Mouse (Mus musculus) heart, adult 11 months (tissue): ENCODE measurements around the gene Slc9a8.

Experiments
- DNase-seq: peaks from one replicate; pipeline ENCODE4 v3.0.0; 2022

Gene Slc9a8

DNA sequence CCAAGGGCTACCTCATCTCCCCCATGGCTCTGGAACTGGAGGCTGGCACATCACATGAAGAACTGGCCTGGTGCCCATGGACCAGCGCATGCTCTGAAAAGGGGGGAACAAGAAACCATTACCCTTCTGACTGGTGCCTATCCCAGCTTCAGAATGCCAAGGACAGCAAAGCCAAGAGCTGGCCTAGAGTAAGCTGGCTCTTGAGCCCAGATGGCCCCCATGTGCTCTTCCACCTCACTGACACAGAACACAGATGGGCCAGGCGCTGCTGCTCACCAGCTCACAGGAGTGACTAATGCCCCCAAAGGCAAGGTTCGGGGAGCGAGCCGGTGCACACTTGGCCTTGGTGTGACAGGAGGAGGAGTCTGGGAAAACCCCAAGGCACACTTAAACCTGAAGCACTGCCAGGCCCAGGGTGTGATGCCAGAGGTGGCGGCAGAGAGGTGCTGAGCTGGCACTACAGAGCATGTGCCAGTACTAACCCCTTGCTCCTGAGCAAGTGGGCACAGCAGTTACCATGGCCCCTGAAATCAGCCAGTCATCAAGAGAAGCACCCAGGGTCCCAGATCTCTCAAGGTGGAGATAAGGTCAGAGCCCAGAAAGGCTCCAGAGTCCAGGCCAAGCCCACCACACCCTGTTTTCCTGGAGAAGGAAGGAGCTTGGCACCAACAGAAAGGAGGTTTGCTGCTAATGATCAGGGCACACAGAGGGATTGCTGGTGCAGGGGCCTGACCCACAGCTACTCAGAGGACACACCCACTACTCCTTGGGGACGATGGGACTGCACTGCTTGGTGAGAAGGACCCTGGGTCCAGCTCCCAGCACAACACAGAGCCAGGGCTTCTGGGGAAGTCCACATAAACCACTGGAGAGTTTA, 64.2 kb downstream of the Slc9a8 start:
- peak; percentile 96 for DNase-seq

DNA sequence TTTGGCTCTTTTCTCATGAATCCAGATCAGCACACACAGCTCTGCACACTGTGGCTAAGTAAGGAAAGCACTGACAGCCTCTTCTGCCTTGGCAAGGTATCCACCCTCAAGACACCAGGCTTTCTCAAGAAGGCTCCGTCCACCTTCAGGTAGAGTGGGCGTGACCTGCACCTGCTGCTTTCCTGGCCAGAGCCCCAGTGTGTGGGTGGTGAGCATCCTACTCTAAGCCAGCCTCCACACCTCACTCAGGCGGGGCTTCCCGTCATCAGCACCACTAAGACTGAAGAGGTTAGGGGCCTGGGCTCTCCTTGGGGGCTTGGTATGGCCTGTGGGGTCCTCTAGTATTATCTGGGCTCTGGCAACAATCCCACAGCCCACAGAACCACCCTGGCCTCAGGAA, 65.1 kb downstream of the Slc9a8 start:
- peak; percentile 92 for DNase-seq

DNA sequence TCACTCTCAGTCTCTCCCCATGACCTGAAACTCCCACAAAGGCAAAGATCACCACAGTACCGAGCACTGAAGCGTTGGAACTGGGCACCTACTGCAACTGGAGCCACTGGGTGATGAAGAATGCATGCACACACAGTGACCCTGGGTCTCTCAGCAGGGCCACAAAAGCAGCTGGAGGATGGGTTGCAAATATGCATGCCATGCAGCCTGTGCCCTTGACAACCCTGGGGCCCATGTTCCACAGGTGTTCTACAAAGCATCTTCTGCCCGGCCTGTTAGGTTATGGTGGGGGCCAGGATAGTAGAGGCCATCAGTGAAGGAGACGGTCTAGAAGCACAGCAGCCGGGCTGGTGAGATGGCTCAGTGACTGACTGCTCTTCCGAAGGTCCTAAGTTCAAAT, 66.0 kb downstream of the Slc9a8 start:
- DNase-seq: peak; percentile 85

DNA sequence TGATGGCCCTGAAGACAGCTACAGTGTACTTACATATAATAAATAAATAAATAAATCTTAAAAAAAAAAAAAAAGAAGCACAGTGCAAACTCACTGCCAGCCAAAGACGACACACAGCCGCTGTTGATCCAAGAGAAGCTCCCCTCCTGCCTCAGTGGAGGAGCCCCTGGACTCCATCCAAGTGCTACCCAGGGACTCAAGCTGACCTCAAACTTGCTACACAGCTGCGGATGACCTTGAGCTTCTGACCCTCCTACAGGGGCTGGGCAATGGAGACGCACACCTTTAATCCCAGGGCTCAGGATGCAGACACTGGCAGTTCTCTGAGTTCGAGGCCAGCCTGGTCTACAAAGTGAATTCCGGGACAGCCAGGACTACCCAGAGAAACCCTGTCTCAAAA, 66.5 kb downstream of the Slc9a8 start:
- no peak for DNase-seq

DNA sequence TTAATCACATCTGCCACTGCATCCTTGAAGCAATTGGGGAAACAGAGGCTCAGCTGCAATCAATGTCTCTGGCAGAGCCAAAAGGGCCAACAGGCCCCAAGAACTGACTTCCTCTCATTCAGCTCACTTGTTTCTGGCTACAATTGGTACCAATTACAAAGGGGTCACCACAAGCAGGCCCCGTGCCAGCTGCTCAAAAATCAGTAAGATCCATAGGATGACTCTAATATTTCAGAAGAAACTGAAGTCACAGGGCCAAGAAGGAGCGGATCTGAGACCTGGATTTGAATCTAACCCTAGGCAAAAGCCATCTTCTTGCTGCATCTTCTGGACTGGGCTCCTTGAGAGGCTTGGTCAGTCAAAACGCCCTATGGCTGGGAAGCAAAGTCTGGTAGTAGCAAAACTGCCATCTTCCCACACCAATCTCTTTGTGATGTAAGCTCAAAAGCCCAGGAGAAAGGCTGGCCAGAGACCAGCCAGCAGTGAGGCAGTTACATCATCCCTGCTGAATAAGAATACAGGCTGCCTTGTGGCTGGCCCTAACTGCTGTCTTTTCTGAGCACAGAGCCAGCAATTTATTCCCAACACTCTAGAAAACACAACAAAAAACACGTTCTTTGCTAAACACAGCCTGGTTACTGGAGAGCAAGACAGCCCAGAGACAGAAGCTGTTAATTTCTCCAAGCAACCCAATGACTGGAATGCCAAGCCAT, 69.5 kb downstream of the Slc9a8 start:
- peak; percentile 93 for DNase-seq

DNA sequence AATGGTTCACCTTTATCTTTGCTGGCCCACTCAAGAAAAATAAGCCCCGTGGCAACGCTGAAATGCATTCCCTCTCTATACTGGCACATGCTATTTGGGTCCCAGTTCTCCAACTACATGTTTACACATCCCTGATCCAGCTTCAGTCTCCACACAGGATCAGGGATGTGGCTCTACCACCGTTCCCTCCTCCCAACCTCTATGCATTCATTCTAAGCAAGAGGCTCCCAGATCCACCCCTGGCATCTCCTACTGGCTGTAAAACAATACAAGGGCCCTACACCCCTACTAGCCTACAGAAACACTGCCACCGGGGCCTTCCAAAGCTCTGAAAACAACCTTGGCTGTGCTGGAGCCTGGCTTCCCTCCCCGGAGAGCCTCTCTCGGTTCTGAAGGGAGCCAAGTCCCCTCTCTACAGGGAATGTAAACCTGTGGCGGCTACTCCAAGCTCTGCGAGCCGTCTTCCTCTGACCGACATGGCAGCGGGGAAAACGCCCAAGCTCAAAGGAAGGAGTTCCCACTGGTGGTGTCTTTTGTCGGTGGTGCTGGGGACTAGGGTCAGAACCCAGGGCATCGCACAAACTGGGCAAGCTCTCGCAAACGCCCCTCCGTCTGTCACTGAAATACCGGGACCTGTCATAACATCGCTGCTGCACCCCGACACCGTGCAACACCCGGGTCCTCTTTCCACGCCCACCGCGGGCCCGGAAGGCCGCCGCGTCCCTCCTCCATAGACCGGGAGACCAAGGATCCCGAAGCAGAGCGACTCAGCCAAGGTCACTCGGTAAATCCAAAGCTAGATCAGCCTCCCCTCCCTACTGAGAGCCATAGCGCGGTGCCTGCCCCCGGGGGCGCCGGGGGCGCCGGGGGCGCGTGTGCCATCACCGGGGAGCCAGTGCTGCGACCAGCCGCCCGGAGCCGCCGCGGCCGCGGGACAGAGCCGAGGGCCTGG, 70.5 kb downstream of the Slc9a8 start, which contains the start of gene Rnf114:
Gene Rnf114, plus strand, starts transcription at position 889 of the 952 bp plus-strand sequence.
- peak; percentile 88 for DNase-seq

DNA sequence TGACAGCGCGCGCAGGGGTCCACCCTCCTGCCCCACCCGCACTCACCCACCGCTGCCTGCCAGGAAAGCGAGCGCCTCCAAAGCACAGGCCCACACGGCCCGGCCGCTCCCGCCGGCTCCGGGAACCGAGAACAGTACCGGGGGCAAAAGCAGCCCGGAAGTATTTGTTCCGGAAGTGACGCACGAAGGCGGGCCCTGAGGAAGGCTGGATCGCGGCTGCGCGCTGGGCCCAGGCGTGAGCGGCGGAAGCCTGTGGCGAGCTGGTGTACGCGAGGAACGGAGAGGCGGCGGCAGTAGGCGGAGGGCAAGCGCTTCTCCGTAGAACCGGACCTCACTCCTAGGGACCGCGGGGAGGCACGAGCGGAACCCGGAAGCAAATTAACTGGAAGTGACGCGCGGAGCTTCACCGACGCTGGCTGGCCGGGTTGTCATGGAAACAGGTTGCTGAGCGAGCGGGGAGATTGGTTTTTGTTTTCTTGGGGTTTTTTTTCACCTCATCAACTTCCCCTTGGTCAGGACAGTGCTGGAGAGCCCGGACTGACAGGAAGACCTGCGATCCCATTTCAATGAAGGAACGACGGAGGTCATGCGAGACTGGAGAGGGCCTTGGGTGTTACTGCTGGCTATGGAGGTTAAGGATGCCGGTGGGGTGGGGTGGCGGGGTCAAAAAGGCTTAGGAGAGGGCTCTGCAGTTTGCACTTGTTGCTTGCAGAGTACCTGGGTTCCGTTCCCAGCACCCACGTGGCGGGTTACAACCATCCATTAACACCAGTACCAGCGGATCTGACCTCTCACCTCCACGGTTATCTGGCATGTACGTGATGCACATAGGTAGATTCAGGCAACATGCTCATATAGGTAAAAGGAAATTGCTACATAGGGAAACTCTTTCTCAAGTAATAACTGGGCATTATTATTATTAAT, 71.5 kb downstream of the Slc9a8 start, which contains the start of gene Spata2:
Gene Spata2, minus strand, starts transcription at position 175 of the 924 bp plus-strand sequence.
- DNase-seq: peak; percentile 100

DNA sequence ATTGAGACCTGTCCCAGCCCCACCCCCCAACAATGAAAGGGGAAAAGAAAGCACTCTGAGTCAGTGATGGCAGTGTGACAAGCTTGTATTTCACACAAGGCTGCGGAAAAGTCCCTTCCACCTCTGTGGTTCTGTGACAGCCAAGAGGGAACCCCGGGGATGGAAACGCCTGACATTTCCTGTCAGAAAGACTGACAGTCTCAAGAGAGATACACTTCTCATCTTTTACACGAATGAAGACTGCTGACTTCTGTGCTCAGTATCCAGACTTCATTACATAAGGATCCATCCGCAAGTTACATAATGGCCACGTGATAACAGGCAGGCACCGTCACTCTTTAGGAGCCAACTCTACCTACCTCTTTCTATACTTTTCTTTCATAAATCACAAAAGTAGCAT, 74.9 kb downstream of the Slc9a8 start:
- DNase-seq: no peak

DNA sequence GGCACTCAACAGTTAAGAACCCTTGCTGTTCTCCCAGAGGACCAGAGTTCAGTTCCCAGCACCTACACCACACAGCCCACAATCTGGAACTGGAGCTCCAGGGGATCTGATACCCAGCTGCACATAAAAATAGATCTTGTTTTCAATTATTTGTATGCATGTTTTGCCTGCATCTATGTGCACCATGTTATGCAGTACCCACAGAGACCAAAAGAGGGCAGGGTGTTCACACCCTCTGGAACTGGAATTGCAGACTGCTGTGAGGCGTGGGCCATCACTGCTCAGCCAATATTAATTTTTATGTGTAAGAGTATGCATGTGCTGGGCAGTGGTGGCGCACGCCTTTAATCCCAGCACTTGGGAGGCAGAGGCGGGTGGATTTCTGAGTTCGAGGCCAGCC, 75.8 kb downstream of the Slc9a8 start:
- no peak for DNase-seq

DNA sequence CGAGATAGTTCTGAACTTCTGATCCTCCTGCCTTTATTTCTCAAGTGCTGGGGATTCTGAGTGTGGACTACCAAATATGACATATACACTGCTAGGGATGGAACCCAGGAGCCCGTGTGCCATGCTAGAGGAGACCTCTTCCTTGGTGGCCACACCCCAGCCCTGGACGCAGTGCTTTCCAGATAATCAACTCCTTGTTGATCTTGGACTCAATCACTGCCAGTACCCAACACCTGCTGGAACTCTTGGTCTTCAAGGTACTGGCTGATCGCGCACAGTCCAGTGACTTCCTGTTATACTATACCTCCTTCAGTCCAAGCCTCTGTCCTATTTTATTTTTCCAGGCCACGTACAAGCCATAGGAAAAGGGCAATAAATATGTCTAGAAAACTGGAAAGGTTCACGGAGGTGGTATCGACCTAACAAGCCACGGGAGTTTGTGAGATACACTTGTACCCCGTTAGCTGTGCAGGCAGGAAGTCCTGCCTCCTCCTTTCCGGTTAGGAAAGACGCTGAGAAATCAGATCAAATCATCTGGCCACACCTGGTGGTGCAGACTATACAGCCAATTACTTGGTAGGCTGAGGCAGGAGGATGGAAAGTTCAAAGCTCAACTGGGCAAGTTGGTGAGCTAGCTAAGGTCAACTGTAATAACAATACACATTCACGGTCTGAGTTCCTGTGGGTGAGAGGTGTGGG, 81.2 kb downstream of the Slc9a8 start:
- DNase-seq: peak; percentile 93

DNA sequence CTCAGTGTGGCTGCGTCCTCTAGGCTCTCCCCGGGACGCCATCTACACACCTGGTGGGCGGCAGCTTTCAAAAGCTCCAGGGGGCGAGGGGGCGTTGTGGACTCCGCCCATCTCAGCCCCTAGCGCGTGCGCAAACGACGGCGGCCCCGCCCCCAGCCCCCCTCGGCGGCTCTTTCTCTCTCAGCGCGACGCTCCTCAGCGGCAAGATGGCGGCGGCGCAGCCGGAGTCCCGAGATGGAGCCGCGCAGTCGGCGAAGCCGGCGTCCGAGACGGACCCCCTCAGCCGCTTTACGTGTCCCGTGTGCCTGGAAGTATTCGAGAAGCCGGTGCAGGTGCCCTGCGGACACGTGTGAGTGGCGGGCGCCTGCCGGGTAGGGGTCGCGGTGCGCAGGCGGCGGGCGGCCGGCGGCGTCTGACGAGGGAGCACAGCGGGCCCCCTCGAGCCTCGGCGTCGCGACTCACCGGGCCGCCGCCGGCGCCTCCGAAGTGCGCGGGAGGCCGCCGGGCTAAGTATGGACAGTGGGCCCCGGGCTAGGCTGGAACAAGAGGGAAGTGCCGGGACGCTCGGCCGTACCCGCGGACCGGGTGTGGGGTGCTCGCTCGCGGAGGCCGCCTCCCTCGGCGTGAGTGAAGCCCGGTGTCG, 81.9 kb downstream of the Slc9a8 start:
- peak; percentile 99 for DNase-seq

DNA sequence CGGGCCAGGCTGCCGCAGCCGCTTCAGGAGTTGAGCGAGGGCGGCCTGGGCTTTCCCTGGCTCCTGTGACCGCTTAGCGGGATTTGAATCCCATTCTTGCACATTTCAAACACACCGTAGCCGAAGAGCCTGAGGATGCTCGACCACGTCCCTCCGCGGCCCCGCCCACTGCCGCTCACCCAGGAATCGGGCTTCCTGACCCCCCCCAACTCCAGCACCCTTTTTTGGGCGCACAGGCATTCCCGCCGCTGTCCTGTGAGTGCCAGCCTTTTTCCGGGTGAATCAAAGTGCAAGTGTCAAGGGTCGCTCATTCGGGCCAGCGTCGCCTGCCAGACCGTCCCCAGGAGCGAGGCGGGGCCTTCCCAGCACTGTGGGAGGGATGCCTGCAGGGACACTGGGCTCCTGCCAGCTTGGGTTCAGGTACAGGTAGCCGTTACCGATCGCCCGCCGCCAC, 82.4 kb downstream of the Slc9a8 start:
- DNase-seq: peak; percentile 97

DNA sequence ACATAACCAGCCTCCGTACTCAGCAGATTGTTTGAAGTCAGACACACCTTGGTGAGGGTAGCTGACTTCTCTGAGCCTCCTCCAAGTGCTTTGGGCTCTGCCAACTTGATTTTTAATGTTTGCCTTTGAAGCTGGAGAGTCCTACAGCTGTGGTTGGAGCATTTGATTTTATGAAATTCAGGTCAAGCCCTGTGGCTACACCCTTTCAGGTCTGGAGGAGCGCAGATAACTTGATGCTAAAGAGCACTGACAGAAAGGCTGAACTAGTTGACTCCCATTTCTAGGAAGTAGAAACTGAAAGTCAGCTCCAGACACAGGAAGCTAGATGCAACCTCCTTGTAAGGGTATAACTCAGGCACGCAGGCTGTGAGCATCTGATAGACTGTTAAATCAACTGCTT, 83.6 kb downstream of the Slc9a8 start:
- peak; percentile 91 for DNase-seq

DNA sequence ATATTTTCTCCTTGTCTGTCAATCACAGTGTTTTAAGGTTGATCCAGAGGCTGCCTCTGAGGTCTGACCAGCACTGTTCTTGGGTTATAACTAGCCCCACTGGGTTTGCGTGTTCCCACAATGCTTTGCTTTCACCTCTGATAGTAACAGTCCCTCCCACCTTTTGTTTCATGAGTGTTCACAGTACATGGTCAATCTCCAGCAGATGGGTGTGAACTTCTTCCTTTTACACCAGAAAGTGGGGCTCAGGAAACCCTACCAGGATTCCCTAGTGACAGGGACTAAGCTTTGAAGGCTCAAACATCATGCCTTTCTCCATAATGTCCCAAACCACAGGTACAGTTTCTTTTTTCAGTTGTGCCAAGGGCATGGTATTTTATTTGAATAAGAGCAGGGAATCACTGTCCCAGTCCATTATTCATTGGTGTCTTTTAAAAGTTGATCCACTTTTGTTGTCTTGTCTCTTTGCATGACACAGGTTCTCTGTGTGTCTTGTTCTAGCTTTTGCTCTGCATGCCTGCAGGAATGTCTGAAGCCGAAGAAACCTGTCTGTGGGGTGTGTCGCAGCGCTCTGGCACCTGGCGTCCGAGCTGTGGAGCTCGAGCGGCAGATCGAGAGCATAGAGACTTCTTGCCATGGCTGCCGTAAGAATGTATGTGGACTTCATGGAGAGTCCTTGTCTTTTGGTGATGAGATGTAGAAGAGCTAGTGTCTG, 85.2 kb downstream of the Slc9a8 start:
- DNase-seq: peak; percentile 87

DNA sequence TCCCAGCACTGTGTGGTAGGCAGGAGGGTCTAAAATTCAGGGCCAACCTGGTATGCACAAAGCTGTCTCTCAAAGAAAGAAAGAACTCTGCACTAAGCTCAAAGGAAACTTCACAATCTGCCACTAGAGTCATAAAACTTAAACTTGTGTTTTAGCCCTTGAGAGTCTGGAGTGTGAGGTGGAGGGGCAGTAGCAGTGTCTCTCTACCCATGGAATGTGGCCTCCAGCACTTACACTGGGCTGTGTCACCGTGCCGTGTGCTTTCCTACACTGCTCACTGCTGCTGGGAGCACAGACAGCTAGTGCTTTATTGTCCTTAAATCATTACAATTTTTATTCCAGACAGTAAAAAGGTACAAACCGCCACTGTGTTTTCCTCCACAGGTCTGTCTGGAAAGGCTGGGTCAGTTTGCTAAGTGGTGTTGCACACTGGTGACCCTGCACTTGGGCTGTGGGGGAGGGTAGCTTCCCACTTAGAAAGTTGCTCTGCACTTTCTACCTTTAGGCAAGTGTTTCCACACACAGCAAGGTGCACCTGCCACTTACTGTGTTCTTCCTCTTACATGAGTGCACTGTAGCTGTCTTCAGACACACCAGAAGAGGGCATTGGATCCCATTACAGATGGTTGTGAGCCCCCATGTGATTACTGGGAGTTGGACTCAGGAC, 86.3 kb downstream of the Slc9a8 start:
- DNase-seq: peak; percentile 77

DNA sequence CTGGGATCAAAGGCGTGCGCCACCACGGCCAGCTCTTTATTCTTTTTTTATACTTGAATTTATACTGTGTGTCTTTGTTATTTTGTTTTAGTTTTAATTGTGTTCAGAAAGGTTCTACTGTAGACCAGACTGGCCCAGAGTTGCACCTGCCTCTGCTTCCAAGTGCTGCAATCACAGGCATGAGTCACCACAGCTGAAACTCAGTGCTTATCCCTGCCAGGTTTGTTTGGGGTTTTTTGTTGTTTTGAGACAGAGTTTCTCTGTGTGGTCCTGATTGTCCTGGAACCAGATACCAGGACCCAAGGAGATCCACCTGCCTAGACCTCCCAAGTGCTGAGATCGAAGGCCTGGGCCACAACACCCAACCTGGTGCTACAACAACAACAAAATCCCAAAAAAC, 87.1 kb downstream of the Slc9a8 start:
- peak; percentile 87 for DNase-seq

DNA sequence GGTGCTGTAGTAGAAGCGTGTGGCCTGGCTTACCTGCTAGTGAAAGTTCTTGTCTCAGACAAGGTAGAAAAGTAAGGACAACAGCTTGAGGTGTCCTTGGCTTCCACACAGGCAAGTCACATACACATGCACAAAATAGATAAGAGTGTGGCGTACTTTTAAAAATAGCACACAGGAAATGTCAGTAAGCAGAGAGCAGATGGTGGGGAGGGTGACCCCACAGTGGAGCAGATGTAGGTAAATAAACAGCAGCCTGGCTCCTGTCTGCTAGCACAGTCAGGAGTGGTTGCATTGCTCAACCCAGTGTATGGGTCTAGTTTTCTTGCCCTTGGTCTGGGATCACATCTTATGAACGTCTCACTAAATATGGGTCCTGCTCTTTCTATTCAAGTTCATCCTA, 89.0 kb downstream of the Slc9a8 start:
- DNase-seq: peak; percentile 94

DNA sequence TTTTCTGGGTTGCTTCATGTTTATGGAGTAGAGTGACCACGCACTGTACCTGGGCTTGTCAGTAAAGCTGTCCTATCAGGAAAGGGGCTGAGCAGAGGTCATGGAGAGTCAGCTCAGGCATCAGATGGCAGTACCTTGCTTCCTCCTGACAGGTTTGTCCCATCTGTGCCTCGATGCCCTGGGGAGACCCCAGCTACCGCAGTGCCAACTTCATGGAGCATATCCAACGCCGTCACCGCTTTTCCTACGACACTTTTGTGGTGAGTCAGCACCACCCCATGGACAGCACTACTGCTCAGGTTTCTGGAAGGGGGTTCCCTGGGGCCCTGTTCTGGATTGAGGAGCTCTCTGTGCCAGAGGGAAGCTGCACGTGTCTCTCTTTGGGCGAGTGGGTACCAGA, 90.9 kb downstream of the Slc9a8 start:
- peak; percentile 89 for DNase-seq

DNA sequence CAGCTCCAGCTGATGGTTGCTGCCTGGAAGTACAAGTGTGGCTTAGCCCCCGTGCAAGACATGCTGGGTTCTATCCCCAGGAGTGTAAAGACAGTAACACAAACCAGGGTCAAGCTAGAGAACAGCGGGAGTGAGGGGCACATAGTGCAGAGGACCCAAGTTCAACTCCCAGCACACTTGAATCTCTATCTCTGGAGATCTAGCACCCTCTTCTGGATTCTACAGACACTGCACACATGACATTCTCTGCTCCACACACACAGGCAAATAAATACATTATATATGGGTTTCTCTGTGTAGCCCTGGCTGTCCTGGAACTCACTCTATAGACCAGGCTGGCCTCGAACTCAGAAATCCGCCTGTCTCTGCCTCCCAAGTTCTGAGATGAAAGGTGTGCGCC, 91.5 kb downstream of the Slc9a8 start:
- peak; percentile 84 for DNase-seq
